Mouse (Mus musculus) megakaryocyte, embryonic 14.5 days (primary cell): Measurements from ENCODE around the gene Trim2.

Experiments used
- FLI1 ChIP-seq: IDR thresholded peaks from 2 replicates; pipeline ENCODE4 v1.6.1; 2012; ENCODE audit warnings: low read length, inconsistent platforms, mixed read lengths
- GATA1 ChIP-seq: IDR thresholded peaks from 3 replicates; pipeline ENCODE4 v1.6.1; 2012; ENCODE audit warnings: mixed read lengths, low read length, inconsistent platforms, borderline replicate concordance

DNA sequence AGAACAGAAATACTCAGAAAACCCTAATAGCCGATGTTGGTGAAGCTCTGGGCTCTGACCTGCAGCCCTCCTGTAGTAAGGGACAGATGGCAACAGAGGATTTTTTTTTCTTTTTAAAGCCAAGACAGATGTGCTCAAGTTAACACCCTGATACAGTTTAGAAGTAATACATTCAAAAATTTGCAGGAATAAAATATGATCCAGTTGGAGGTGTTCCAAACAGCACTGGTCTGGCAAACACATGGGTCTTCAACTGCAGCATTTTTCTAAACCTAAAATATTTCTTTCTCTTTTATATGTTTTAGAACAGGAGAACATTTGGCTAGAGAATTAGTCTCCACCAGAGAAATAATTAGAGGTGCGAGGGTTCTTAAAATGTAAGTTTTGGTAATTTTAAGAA, 88.2 kb downstream of the Trim2 start:
- TF ChIP-seq GATA1 (no peak), FLI1 (no peak)
